Mouse (Mus musculus) embryonic facial prominence, embryonic 11.5 days (tissue): ENCODE measurements at regions not wholly inside any gene's neighbourhood (a gene's known extent, or its start where the extent isn't known, plus 50 kb on each side); places are given as distances from the start of the nearest gene placed in this dataset.

Experiments
- ATAC-seq: fragments of 200-750 bp; cut with Nextera tagmentation; replicated peaks from 2 replicates; pipeline ENCODE4 v1.8.0; 2017; ENCODE audit warnings: low read depth; ENCODE audit not compliant: insufficient number of reproducible peaks, low FRiP score, low TSS enrichment
- DNase-seq: peaks from one replicate; pipeline ENCODE4 v3.0.0-alpha.2; 2015; ENCODE audit warnings: low spot score
- H3K27ac ChIP-seq: fragments of 300-500 bp; sonication (generic); replicated peaks from 2 replicates; pipeline ENCODE4 v1.5.1; 2014; ENCODE audit warnings: mild to moderate bottlenecking, low read depth, low read length, control low read depth
- H3K27me3 ChIP-seq: fragments of 300-500 bp; sonication (generic); 2 replicates; pipeline ENCODE4 v1.6.1; 2014; ENCODE audit warnings: mild to moderate bottlenecking, low read length, moderate library complexity, mixed read lengths; ENCODE audit not compliant: control insufficient read depth, insufficient read depth
- H3K36me3 ChIP-seq: fragments of 300-500 bp; sonication (generic); replicated peaks from 2 replicates; pipeline ENCODE4 v1.6.1; 2014; ENCODE audit warnings: low read depth, mild to moderate bottlenecking, low read length, moderate library complexity, mixed read lengths; ENCODE audit not compliant: control insufficient read depth, insufficient read depth
- H3K4me1 ChIP-seq: fragments of 300-500 bp; sonication (generic); 2 replicates; pipeline ENCODE4 v1.6.1; 2014; ENCODE audit warnings: low read length, mixed read lengths; ENCODE audit not compliant: control insufficient read depth, insufficient read depth
- H3K4me2 ChIP-seq: fragments of 300-500 bp; sonication (generic); 2 replicates; pipeline ENCODE4 v1.6.1; 2014; ENCODE audit warnings: low read depth, mild to moderate bottlenecking, control low read depth, low read length, moderate library complexity
- H3K4me3 ChIP-seq: fragments of 300-500 bp; sonication (generic); 2 replicates; pipeline ENCODE4 v1.5.1; 2014; ENCODE audit warnings: low read depth, low read length, control low read depth
- H3K9ac ChIP-seq: fragments of 300-500 bp; sonication (generic); replicated peaks from 2 replicates; pipeline ENCODE4 v1.6.1; 2014; ENCODE audit warnings: mild to moderate bottlenecking, control low read depth, low read length
- H3K9me3 ChIP-seq: fragments of 300-500 bp; sonication (generic); replicated peaks from 2 replicates; pipeline ENCODE4 v1.6.1; 2016; ENCODE audit warnings: mild to moderate bottlenecking, low read length, inconsistent platforms, mixed read lengths; ENCODE audit not compliant: control insufficient read depth
- WGBS: fragments of 180-500 bp; shearing (Covaris S2); extraction: QIAGEN DNeasy Blood & Tissue Kit; methylation state at CpG from one replicate; pipeline ENCODE4 v1.1.7; 2014; 5-methylcytosine and 5-hydroxymethylcytosine counted together

- Histone ChIP-seq H3K27me3 (no peaks in the 10 kb centered on the region), H3K4me3 (no peak overlapping the region), H3K4me1 (no peaks in the 10 kb centered on the region), H3K36me3 (no peaks in the 10 kb centered on the region), H3K4me2 (no peak overlapping the region), H3K27ac (no peak overlapping the region), H3K9ac (no peak overlapping the region), H3K9me3 (no peaks in the 10 kb centered on the region)
- ATAC-seq (no peak), DNase-seq (no peak)
- WGBS = 96% methylated on average over 7 of the region's 7 CpGs
Observed at GRCm38 (mm10) chr13:119342761-119343160, 85.6 kb upstream of the Paip1 start.

GRCm38 (mm10) chr13:119347988-119348387 is 80.4 kb upstream of the Paip1 start:
- no peak for ATAC-seq
- WGBS = 96% methylated on average over 3 of the region's 3 CpGs
- no peaks in the 10 kb centered on the region for H3K36me3 ChIP-seq

GRCm38 (mm10) chr13:119351346-119351745 is 77.1 kb upstream of the Paip1 start:
- H3K9ac ChIP-seq = no peak overlapping the region
- peak; percentile 57; the same call in 1 of the 2 replicates for ATAC-seq

More at GRCm38 (mm10) chr13:119347988-119348387, 80.4 kb upstream of the Paip1 start:
- H3K9ac ChIP-seq = no peak overlapping the region
- H3K4me2 ChIP-seq = no peak overlapping the region
- H3K27me3 ChIP-seq = no peaks in the 10 kb centered on the region
- H3K4me1 ChIP-seq = no peaks in the 10 kb centered on the region
- no peaks in the 10 kb centered on the region for H3K9me3 ChIP-seq
- no peak overlapping the region for H3K27ac ChIP-seq
- DNase-seq = no peak
- H3K4me3 ChIP-seq = no peak overlapping the region

GRCm38 (mm10) chr13:119358696-119359095 is 69.7 kb upstream of the Paip1 start:
- no peak overlapping the region for H3K9ac ChIP-seq
- H3K4me1 ChIP-seq = no peaks in the 10 kb centered on the region
- no peaks in the 10 kb centered on the region for H3K27me3 ChIP-seq
- ATAC-seq (no peak), DNase-seq (no peak)
- WGBS = 84% methylated on average over 3 of the region's 3 CpGs
- H3K36me3 ChIP-seq = peaks cover 3% of the 10 kb centered on the region
- H3K4me3 ChIP-seq = no peak overlapping the region
- H3K9me3 ChIP-seq = no peaks in the 10 kb centered on the region
- H3K4me2 ChIP-seq = no peak overlapping the region
- no peak overlapping the region for H3K27ac ChIP-seq

More at GRCm38 (mm10) chr13:119351346-119351745, 77.1 kb upstream of the Paip1 start:
- no peak overlapping the region for H3K4me2 ChIP-seq
- no peak overlapping the region for H3K4me3 ChIP-seq
- no peaks in the 10 kb centered on the region for H3K4me1 ChIP-seq
- DNase-seq = peak; percentile 38
- H3K27me3 ChIP-seq = no peaks in the 10 kb centered on the region
- 48% methylated on average over 13 of the region's 13 CpGs for WGBS
- no peaks in the 10 kb centered on the region for H3K9me3 ChIP-seq
- no peak overlapping the region for H3K27ac ChIP-seq
- peaks cover 3% of the 10 kb centered on the region; the same call in 1 of the 2 replicates for H3K36me3 ChIP-seq

GRCm38 (mm10) chr13:119363379-119363778 is 65.0 kb upstream of the Paip1 start:
- Histone ChIP-seq H3K9me3 (no peaks in the 10 kb centered on the region), H3K4me2 (no peak overlapping the region), H3K4me1 (no peaks in the 10 kb centered on the region), H3K4me3 (no peak overlapping the region), H3K27ac (no peak overlapping the region), H3K9ac (no peak overlapping the region), H3K27me3 (no peaks in the 10 kb centered on the region), H3K36me3 (no peaks in the 10 kb centered on the region; the same call in 1 of the 2 replicates)
- 63% methylated on average over 3 of the region's 3 CpGs for WGBS
- ATAC-seq (no peak), DNase-seq (peak; percentile 81)

- no peak overlapping the region for H3K4me3 ChIP-seq
- no peaks in the 10 kb centered on the region for H3K27me3 ChIP-seq
- no peaks in the 10 kb centered on the region for H3K9me3 ChIP-seq
- no peak for ATAC-seq
- no peak overlapping the region for H3K4me2 ChIP-seq
- H3K9ac ChIP-seq = no peak overlapping the region
- H3K27ac ChIP-seq = no peak overlapping the region
- 92% methylated on average over 5 of the region's 5 CpGs for WGBS
- no peaks in the 10 kb centered on the region for H3K4me1 ChIP-seq
- DNase-seq = no peak
- no peaks in the 10 kb centered on the region; the same call in 1 of the 2 replicates for H3K36me3 ChIP-seq
Observed at GRCm38 (mm10) chr13:119364160-119364559, 64.2 kb upstream of the Paip1 start.

GRCm38 (mm10) chr13:119367544-119367943 is 60.9 kb upstream of the Paip1 start:
- H3K4me3 ChIP-seq = no peak overlapping the region
- H3K27ac ChIP-seq = no peak overlapping the region
- no peak overlapping the region for H3K4me2 ChIP-seq
- H3K36me3 ChIP-seq = no peaks in the 10 kb centered on the region
- H3K27me3 ChIP-seq = no peaks in the 10 kb centered on the region
- H3K9ac ChIP-seq = no peak overlapping the region
- WGBS = 91% methylated on average over 5 of the region's 5 CpGs
- DNase-seq (no peak), ATAC-seq (no peak)
- no peaks in the 10 kb centered on the region for H3K4me1 ChIP-seq
- H3K9me3 ChIP-seq = no peaks in the 10 kb centered on the region

- 53% methylated on average over 5 of the region's 5 CpGs for WGBS
- ATAC-seq = no peak
- Histone ChIP-seq H3K9me3 (no peaks in the 10 kb centered on the region), H3K27me3 (no peaks in the 10 kb centered on the region), H3K4me3 (no peak overlapping the region), H3K4me2 (no peak overlapping the region), H3K27ac (no peak overlapping the region), H3K4me1 (no peaks in the 10 kb centered on the region), H3K9ac (no peak overlapping the region), H3K36me3 (no peaks in the 10 kb centered on the region)
- DNase-seq = peak; percentile 83
Observed at GRCm38 (mm10) chr13:119378404-119379037, 49.9 kb upstream of the Paip1 start.
